Mouse (Mus musculus) thymus, adult 2 months (tissue): ENCODE data around the gene Ipcef1.

Experiments
- CTCF ChIP-seq: fragments of 200-500 bp; IDR thresholded peaks from 2 replicates; pipeline ENCODE4 v1.5.1; 2012; ENCODE audit warnings: mild to moderate bottlenecking, control low read depth, low read length, moderate library complexity, borderline replicate concordance; ENCODE audit not compliant: control insufficient read depth, poor library complexity, insufficient read depth; ENCODE audit errors: extremely low read depth
- POLR2A ChIP-seq: fragments of 200-500 bp; IDR thresholded peaks from 2 replicates; pipeline ENCODE4 v1.6.1; 2012; ENCODE audit warnings: mild to moderate bottlenecking, low read length, control low read depth, moderate library complexity; ENCODE audit not compliant: control insufficient read depth, poor library complexity, insufficient read depth; ENCODE audit errors: extremely low read depth

- TF ChIP-seq POLR2A: no peak
- no peak for TF ChIP-seq CTCF
Observed at GRCm38 (mm10) chr10:6998576-6999250, 53.6 kb downstream of the Ipcef1 start.
